Mouse (Mus musculus): ENCODE data around the gene Dgkd. TPM values are rescaled to one million over a fixed set of nuclear protein-coding genes. Genes with fewer than 3 reads are reported as not detected.

The Dgkd gene
- total RNA-seq, 2 experiments from 2014 or later: 27.8 to 29.2 TPM

DNA sequence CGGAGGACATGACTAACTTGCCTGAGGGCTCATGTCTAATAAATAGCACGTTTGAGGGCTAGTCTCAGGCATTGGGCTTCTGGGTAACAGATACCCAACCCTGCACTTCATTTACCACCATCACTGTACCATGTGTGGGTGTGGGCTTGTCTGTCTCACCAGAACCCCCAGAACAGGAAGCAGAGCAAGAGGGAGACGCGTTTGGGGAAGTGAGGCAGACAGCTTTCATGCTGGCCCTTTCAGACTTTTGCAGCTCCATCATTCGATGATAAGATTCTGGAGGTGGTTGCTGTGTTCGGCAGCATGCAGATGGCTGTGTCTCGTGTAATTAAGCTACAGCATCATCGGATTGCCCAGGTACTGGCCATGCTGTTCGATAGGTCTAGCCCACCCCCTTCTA is 82.0 kb downstream of the Dgkd start:
- DNase-seq (ENCODE audit: low spot score): no peak

DNA sequence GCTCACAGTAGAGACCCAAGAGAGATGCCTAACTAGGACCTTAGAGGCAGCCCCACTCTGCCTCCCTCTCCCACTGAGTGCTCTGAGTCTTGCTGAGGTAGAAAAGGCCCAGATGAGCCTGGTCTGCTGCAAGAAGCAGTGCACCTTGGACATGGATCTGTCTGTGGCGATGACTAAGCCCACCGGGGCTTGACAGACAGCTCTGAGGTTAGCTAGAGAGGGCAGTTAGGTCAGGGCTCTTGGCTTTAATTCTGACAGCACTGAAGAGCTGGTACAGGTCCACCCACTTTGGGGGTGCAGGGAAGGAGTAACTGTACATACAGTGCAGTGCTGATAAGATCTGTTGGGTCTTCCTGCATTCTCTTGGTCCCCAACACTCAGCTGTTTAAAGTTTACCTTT is 82.5 kb downstream of the Dgkd start:
- DNase-seq (ENCODE audit: low spot score): no peak

DNA sequence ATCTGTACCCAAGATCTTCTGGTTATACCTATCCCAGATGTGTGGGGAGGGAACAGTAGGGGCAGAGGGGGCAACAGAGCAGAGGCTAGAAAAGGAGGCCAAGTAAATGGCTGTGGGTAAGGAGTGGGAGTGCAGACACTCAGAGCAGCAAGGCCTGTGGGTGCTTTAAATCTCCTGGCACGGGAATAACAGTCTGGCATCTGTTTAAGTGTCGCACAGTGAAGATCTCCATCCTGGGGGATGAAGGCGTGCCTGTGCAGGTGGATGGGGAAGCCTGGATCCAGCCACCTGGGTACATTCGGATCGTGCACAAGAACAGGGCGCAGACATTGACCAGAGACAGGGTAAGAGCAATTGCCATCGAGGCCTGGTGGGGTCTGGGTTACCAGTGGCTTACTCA is 83.0 kb downstream of the Dgkd start:
- no peak for DNase-seq (ENCODE audit: low spot score)

DNA sequence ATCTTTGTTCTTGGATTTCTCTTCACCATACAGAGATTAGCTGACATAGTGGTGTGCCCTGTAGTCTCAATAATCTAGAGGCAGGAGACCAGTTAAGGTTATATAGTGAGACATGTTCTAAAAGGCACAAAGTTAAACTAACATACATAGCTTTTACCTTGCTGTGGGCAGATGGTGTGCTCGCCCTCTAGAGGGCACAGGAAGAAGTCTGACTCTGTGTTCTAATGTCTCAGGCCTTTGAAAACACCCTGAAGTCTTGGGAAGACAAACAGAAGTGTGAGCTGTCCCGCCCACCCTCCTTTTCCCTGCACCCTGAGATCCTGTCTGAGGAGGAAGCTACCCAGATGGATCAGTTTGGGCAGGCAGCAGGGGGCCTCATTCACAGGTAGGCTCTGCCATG is 83.4 kb downstream of the Dgkd start:
- DNase-seq (ENCODE audit: low spot score): no peak

DNA sequence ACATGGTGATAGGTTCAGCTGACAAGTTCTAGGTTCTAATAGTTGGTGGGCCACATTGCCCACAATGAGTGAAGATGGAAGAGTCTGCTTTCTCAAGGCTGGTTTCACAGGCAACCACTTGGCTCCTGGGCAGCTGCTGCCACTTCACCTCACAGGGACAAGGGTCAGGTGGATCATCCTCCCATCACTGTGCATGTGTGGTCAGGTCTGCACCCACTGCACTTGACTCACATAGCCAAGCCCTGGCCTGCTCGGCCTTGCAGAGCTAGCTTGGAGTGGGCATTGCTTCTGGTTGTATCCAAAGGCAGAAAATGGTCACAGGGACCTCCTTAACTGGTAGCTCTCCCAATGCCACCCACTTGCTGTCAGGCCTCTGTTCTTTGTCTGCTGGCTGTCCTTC is 88.7 kb downstream of the Dgkd start:
- no peak for DNase-seq (ENCODE audit: low spot score)

DNA sequence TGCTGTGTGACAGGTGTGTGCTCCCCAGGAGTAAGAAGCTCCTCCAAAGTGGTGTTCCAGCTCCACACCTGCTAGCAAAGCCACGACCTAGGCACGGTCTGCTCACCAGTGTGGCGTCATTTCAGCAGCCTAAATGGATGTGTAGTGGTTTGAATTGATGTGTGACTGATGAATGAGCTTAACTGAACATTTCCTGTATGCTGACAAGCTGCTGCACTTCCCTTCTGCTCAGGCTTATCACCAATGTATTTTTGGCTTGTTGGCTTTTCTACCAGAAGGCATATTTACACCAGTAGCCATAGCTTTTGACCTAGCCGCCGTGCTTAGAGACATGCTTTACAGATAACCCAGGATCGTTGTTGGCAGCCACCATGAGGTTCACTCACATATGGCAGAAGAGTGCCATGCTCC is 94.6 kb downstream of the Dgkd start:
- DNase-seq (ENCODE audit: low spot score): no peak

DNA sequence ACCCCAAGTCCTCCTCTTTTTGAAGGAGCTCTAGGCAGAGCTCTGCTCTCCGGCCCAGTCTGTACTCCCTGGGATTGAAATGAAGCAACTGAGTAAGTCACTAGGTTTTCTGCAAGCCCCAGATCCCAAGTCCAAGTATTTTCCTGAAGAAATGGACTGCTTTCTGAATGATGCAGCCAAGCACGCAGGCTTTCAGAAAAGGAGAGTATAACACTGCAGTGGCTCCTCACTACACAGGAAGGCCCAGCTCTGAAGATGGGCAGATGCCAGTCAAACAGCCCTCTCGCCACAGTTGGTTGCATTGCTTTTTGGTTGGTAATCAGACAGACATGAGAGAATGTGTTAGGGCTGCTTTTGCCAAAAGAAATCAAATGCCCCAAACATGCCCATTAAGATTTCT is 98.6 kb downstream of the Dgkd start:
- DNase-seq (ENCODE audit: low spot score): no peak

DNA sequence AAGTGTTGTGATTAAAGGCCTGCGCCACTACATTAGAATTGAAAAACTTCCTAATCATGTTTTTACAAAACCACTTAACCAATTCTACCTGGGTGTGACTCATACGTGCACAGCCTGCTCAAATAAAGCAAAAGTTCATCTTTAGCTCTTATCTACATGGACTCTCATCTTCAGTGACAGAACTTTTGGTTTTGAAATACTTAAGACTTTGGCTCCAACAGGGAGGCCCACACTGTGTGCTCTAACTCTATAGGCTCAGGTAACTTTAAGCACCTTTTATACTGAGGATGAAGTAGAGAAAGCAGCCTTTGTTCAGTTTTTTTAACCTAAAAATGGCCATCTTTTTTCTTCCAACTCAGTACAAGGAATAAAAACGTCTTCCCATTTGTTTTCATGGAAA is 100.0 kb downstream of the Dgkd start:
- no peak for DNase-seq (ENCODE audit: low spot score)

DNA sequence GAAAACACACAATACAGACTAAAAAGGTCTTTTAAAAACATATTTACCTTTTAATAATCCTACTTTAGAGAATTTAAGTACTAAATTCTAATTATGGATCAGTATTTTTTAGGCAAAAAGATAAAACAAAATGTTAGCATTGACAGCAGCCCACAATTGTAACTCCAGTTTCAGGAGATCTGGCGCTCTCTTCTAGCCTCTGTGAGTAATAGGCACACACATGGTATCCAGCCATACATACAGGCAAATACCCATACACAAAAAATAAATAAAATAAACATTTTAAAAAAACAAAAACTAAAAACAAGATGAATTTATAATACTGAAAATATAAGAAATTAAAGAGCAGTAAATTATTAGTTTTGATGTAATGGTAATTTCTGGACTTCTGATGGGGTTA is 105.8 kb downstream of the Dgkd start:
- DNase-seq (ENCODE audit: low spot score): no peak

DNA sequence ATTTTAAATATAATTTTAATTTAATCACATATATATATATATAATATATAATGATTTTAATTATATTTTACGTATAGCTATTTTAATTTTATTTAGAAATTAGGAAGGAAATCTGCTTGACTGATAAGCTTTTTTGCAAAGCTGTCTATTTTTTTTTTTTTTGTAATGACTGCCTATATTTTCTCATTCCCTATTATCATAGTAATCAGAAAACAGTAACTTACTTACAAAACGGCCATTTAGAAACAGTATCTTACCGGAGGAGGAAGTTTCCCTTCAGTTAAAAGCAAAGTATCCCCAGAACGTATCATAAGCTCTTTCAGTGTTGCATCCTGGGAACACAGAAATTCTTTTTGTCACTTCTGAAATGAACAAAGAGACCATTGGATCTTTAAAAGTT is 106.4 kb downstream of the Dgkd start:
- no peak for DNase-seq (ENCODE audit: low spot score)

DNA sequence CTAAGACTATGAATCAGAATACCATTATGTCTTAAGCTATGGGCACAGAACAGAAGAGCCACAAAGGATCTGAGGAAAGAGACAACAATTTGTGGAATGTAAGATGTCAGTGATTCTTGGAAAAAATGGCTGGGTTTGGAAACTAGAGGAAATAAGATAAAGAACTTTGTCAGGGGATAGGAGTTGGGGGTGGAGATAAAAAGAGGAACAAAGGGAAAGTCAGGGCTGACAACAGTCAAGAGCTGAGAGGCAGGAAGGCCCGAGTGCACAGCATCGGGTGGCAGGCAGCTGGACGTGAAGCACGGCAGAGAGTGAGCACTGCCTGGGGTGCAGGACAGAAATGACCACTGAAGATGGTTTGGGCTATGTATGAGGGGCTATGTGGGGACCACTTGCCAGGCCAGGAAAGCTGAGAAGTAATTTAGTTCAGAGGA is 106.9 kb downstream of the Dgkd start:
- no peak for DNase-seq (ENCODE audit: low spot score)

DNA sequence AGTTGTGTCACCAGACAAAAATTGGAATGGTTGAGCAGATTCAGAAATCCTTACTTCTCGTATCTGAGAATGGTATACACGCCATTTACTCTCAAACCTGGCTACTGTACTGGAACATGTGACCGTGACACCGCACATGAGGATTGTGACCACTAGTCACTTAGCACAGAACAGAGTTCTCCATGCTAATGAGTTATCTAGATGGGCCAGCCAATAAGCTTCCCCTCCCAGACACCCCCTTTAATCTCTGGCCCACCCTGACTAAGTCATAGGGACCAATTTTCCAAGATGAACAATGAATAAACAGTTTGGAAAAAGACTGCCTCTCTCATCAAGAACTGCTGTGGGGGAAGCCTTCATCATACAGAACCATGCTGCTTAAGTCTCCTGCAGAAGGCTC is 107.7 kb downstream of the Dgkd start:
- DNase-seq (ENCODE audit: low spot score): no peak

DNA sequence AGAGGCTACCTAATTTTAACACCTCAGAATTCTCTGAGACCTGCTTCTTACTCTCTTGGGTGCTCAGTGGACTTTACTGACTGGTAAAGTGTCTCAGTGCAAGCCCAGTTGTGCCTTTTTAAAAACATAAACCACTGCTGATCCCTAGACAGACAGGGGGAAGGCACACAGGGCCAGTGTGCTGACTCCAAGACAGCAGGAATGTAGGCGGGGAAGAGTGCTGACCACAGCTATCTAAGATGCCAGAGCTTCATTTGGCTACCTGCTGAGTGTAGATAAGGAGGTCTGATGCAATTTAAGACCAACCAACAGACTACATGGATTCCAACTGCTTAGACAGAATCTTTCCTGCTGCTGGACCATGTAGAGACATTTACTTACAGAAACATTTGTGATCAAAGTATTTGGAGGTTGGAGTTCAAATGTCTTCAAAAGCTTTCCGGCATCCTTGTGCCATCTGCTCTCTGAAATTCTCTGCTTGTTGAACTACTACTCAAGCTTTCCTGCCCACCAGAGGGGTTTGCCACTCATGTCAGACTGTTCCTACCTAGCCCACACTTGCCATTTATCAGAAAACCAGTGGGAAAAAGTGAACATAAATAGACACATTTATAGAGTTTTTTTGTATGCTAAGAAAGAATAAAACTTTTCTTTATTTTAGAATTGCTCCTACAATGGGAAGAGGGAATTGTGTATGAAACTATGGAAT is 108.5 kb downstream of the Dgkd start:
- DNase-seq (ENCODE audit: low spot score): no peak

DNA sequence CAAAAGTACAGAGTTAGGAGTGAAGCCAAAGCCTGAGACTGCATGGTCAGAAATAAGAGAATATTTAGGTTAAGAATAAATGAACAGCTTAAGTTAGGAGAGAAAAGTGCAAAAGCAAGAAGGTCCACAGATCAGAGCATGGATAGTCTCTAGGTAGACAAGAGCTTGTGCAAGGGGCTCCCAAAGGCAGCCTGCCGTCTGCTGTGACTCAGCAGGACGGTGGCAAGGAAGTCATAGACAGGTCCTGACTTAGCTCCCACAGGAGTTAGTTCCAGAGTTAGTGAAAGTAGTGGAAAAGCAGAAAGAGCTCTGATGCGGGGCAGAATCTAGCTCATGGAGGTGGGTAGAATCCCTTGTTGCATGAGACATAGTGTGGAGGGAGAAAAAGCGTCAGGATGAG is 117.3 kb downstream of the Dgkd start:
- no peak for DNase-seq (ENCODE audit: low spot score)

DNA sequence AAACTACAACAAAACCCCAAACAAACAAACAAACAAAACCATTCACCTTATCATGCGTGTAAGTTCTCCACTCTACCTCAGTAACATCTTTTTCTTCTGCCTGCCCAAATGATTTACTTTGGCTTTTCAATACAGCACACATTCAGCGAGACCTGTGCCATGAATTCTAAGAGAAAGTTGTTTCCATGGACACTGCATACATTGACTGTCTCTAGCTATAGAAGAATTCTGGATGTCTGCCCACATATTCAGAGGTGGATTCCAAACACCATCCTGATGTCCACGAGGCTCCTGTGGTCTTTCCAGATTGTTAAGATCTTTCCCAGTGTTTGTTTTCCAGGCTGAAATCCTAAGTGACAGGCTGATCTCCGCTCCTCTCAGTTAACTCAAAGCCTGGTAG is 129.2 kb downstream of the Dgkd start:
- no peak for DNase-seq (ENCODE audit: low spot score)

DNA sequence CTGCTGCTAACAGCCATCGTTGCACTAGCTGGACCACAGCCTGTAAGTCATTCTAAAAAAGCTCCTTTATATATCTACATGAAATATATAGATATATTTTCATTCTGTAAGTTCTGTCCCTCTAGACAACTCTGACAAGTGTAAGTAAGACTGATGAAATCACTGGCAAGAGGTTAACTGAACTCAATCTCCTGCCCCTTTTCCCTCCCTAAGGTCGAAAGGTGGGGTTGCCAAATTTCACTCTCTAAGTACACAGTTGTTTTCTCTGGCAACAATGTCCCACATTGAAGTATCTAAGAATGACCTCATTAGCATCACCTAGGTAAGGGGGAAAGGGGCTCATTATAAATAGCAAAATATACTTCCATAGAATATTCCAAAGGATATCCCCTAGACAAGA is 139.6 kb downstream of the Dgkd start:
- DNase-seq (ENCODE audit: low spot score): no peak

Other genes starting within 250 kb of the Dgkd start
- 1 to 10 TPM; 3.9 to 4.1 TPM for gene Inpp5d, start 233.0 kb upstream of the Dgkd start, total RNA-seq (2021)
- 10 to 100 TPM; 16.3 to 17.6 TPM for gene Atg16l1, start 97.4 kb upstream of the Dgkd start, total RNA-seq (2021)
- under 1 TPM in 1 of 2 experiments, not detected in 1; 0.26 TPM for gene Sag, start 49.6 kb upstream of the Dgkd start, total RNA-seq (2021)
- gene Usp40, start 155.3 kb downstream of the Dgkd start, total RNA-seq (2021): 1 to 10 TPM; 7.9 to 8.8 TPM
- not detected for gene Ugt1a10, start 202.1 kb downstream of the Dgkd start, total RNA-seq (2021)
- under 1 TPM in 1 of 2 experiments, not detected in 1; 0.14 TPM for gene Ugt1a9, start 217.5 kb downstream of the Dgkd start, total RNA-seq (2021)
- gene Ugt1a8, start 234.5 kb downstream of the Dgkd start, total RNA-seq (2021): not detected
- gene Ugt1a7c, start 241.8 kb downstream of the Dgkd start, total RNA-seq (2021): under 1 TPM; 0.31 to 0.37 TPM
- gene Ugt1a6b, start 250.0 kb downstream of the Dgkd start, total RNA-seq (2021): under 1 TPM; 0.34 to 0.64 TPM